Mouse (Mus musculus): ENCODE results near the gene Cfdp1. TPM values are rescaled to one million over a fixed set of nuclear protein-coding genes. Genes with fewer than 3 reads are reported as not detected.

Gene Cfdp1
- total RNA-seq, 2 experiments from 2014 or later = 76.9 to 78.2 TPM

GRCm38 (mm10) chr8:111808891-111809622 is 45.0 kb downstream of the Cfdp1 start:
- intact Hi-C loops (cut with DNase I) = loop anchor here (5.0 kb wide), 1 partner anchor 67 kb away; the partner anchor contains the start of gene Bcar1

GRCm38 (mm10) chr8:111808006-111808405 is 46.1 kb downstream of the Cfdp1 start:
- intact Hi-C loops (cut with DNase I) = loop anchor here (5.0 kb wide), 1 partner anchor 66 kb away; the partner anchor contains the start of gene Bcar1
- DNase-seq (ENCODE audit: low spot score in 2 of 2) = no peak

More at GRCm38 (mm10) chr8:111808891-111809622, 45.0 kb downstream of the Cfdp1 start:
- no peak for DNase-seq (ENCODE audit: low spot score in 2 of 2)

- intact Hi-C loops (cut with DNase I) = no loop called here
- no peak for DNase-seq (ENCODE audit: low spot score in 2 of 2)
These were observed 50.7 kb downstream of the Cfdp1 start for GRCm38 (mm10) chr8:111803362-111803761.

- intact Hi-C loops (cut with DNase I) = no loop called here
These were observed 51.8 kb downstream of the Cfdp1 start for GRCm38 (mm10) chr8:111802256-111802655.

GRCm38 (mm10) chr8:111801456-111801855 is 52.6 kb downstream of the Cfdp1 start:
- intact Hi-C loops (cut with DNase I) = no loop called here

More at GRCm38 (mm10) chr8:111802256-111802655, 51.8 kb downstream of the Cfdp1 start:
- DNase-seq (ENCODE audit: low spot score in 2 of 2) = no peak

GRCm38 (mm10) chr8:111796528-111796927 is 57.6 kb downstream of the Cfdp1 start:
- intact Hi-C loops (cut with DNase I) = no loop called here
- DNase-seq (ENCODE audit: low spot score in 2 of 2) = peak in 1 of 2 experiments; percentile 37

More at GRCm38 (mm10) chr8:111801456-111801855, 52.6 kb downstream of the Cfdp1 start:
- no peak for DNase-seq (ENCODE audit: low spot score in 2 of 2)

GRCm38 (mm10) chr8:111793324-111793917 is 60.7 kb downstream of the Cfdp1 start:
- DNase-seq (ENCODE audit: low spot score in 2 of 2) = no peak
- intact Hi-C loops (cut with DNase I) = no loop called here

- intact Hi-C loops (cut with DNase I) = no loop called here
- DNase-seq (ENCODE audit: low spot score in 2 of 2) = no peak
These were observed 64.5 kb downstream of the Cfdp1 start for GRCm38 (mm10) chr8:111789639-111790038.

GRCm38 (mm10) chr8:111789200-111789599 is 64.9 kb downstream of the Cfdp1 start:
- intact Hi-C loops (cut with DNase I) = no loop called here
- DNase-seq (ENCODE audit: low spot score in 2 of 2) = no peak

GRCm38 (mm10) chr8:111788497-111788896 is 65.6 kb downstream of the Cfdp1 start:
- intact Hi-C loops (cut with DNase I) = no loop called here
- no peak for DNase-seq (ENCODE audit: low spot score in 2 of 2)

GRCm38 (mm10) chr8:111788085-111788484 is 66.0 kb downstream of the Cfdp1 start:
- DNase-seq (ENCODE audit: low spot score in 2 of 2) = no peak
- intact Hi-C loops (cut with DNase I) = no loop called here

- no peak for DNase-seq (ENCODE audit: low spot score in 2 of 2)
These were observed 66.4 kb downstream of the Cfdp1 start for GRCm38 (mm10) chr8:111787683-111788082.

GRCm38 (mm10) chr8:111786701-111787588 is 67.1 kb downstream of the Cfdp1 start:
- DNase-seq (ENCODE audit: low spot score in 2 of 2) = no peak
- intact Hi-C loops (cut with DNase I) = no loop called here

More at GRCm38 (mm10) chr8:111787683-111788082, 66.4 kb downstream of the Cfdp1 start:
- intact Hi-C loops (cut with DNase I) = no loop called here

GRCm38 (mm10) chr8:111786116-111786515 is 68.0 kb downstream of the Cfdp1 start:
- no peak for DNase-seq (ENCODE audit: low spot score in 2 of 2)
- intact Hi-C loops (cut with DNase I) = no loop called here

GRCm38 (mm10) chr8:111782671-111783394 is 71.3 kb downstream of the Cfdp1 start:
- DNase-seq (ENCODE audit: low spot score in 2 of 2) = no peak
- intact Hi-C loops (cut with DNase I) = no loop called here

- no peak for DNase-seq (ENCODE audit: low spot score in 2 of 2)
- intact Hi-C loops (cut with DNase I) = no loop called here
These were observed 71.9 kb downstream of the Cfdp1 start for GRCm38 (mm10) chr8:111782161-111782560.

GRCm38 (mm10) chr8:111780697-111781424 is 73.2 kb downstream of the Cfdp1 start:
- intact Hi-C loops (cut with DNase I) = no loop called here
- DNase-seq (ENCODE audit: low spot score in 2 of 2) = no peak

- intact Hi-C loops (cut with DNase I) = no loop called here
- no peak for DNase-seq (ENCODE audit: low spot score in 2 of 2)
These were observed 74.4 kb downstream of the Cfdp1 start for GRCm38 (mm10) chr8:111779690-111780089.

- DNase-seq (ENCODE audit: low spot score in 2 of 2) = no peak
- intact Hi-C loops (cut with DNase I) = no loop called here
These were observed 75.3 kb downstream of the Cfdp1 start for GRCm38 (mm10) chr8:111778801-111779200.
